Mouse (Mus musculus) neural tube, embryonic 11.5 days (tissue): ENCODE results near the gene Rnf121. TPM values are rescaled to one million over a fixed set of nuclear protein-coding genes. Genes with fewer than 3 reads are reported as not detected.

ENCODE experiments used
- ATAC-seq: fragments of 200-750 bp; cut with Nextera tagmentation; 2 replicates; pipeline ENCODE4 v1.8.0; 2017; ENCODE audit warnings: moderate number of reproducible peaks, mild to moderate bottlenecking, moderate TSS enrichment, moderate library complexity; ENCODE audit not compliant: insufficient read depth, low FRiP score, low TSS enrichment
- DNase-seq: peaks from one replicate; pipeline ENCODE4 v3.0.0-alpha.2; 2015; ENCODE audit warnings: low spot score
- H3K27ac ChIP-seq: fragments of 300-500 bp; sonication (generic); 2 replicates; pipeline ENCODE4 v1.5.1; 2014; ENCODE audit warnings: low read depth, mild to moderate bottlenecking, low read length
- H3K27me3 ChIP-seq: fragments of 300-500 bp; sonication (generic); 2 replicates; pipeline ENCODE4 v1.6.1; 2014; ENCODE audit warnings: mild to moderate bottlenecking, low read length, mixed read lengths; ENCODE audit not compliant: control insufficient read depth, insufficient read depth
- H3K36me3 ChIP-seq: fragments of 300-500 bp; sonication (generic); 2 replicates; pipeline ENCODE4 v1.6.1; 2014; ENCODE audit warnings: mild to moderate bottlenecking, low read length, moderate library complexity, mixed read lengths; ENCODE audit not compliant: control insufficient read depth, insufficient read depth
- H3K4me1 ChIP-seq: fragments of 300-500 bp; sonication (generic); 2 replicates; pipeline ENCODE4 v1.6.1; 2014; ENCODE audit warnings: low read length, mixed read lengths; ENCODE audit not compliant: control insufficient read depth, insufficient read depth
- H3K4me2 ChIP-seq: fragments of 300-500 bp; sonication (generic); 2 replicates; pipeline ENCODE4 v1.6.1; 2014; ENCODE audit warnings: low read depth, mild to moderate bottlenecking, moderate library complexity
- H3K4me3 ChIP-seq: fragments of 300-500 bp; sonication (generic); 2 replicates; pipeline ENCODE4 v1.5.1; 2014; ENCODE audit warnings: low read depth, low read length
- H3K9ac ChIP-seq: fragments of 300-500 bp; sonication (generic); 2 replicates; pipeline ENCODE4 v1.6.1; 2014; ENCODE audit warnings: mild to moderate bottlenecking, low read length
- H3K9me3 ChIP-seq: fragments of 300-500 bp; sonication (generic); 2 replicates; pipeline ENCODE4 v1.6.1; 2016; ENCODE audit warnings: low read length; ENCODE audit not compliant: control insufficient read depth
- WGBS: fragments of 180-500 bp; shearing (Covaris S2); extraction: QIAGEN DNeasy Blood & Tissue Kit; methylation state at CpG from one replicate; pipeline ENCODE4 v1.1.7; 2014; 5-methylcytosine and 5-hydroxymethylcytosine counted together
- polyA plus RNA-seq: library from polyadenylated mRNA; unstranded; fragments of >200 nt; fragmentation: Nextera tagmentation; extraction: Ambion mirVana; gene quantifications from 2 replicates; pipeline ENCODE4 v1.2.1, GENCODE M21; 2014

Rnf121 gene
- polyA plus RNA-seq, 1 experiment from 2014 or later = 28.8 TPM

GRCm38 (mm10) chr7:102102696-102103095 is 37.4 kb upstream of the Rnf121 start:
- H3K9me3 ChIP-seq = no peaks in the 10 kb centered on the region
- H3K9ac ChIP-seq = no peak overlapping the region
- WGBS = 43% methylated on average over 6 of the region's 6 CpGs
- ATAC-seq (no peak), DNase-seq (no peak)
- peaks cover 6% of the 10 kb centered on the region; the same call in 1 of the 2 replicates for H3K4me1 ChIP-seq
- H3K36me3 ChIP-seq = no peaks in the 10 kb centered on the region
- H3K4me3 ChIP-seq = no peak overlapping the region
- no peak overlapping the region for H3K27ac ChIP-seq
- H3K27me3 ChIP-seq = no peaks in the 10 kb centered on the region
- no peak overlapping the region for H3K4me2 ChIP-seq

GRCm38 (mm10) chr7:102102241-102102640 is 37.0 kb upstream of the Rnf121 start:
- ATAC-seq = no peak
- Histone ChIP-seq H3K27ac (no peak overlapping the region), H3K4me2 (no peak overlapping the region), H3K9me3 (no peaks in the 10 kb centered on the region), H3K9ac (no peak overlapping the region), H3K4me3 (no peak overlapping the region), H3K27me3 (no peaks in the 10 kb centered on the region), H3K36me3 (no peaks in the 10 kb centered on the region), H3K4me1 (peaks cover 6% of the 10 kb centered on the region; the same call in 1 of the 2 replicates)
- 45% methylated on average over 8 of the region's 8 CpGs for WGBS
- DNase-seq = no peak

GRCm38 (mm10) chr7:102101487-102101886 is 36.2 kb upstream of the Rnf121 start, which contains the start of gene Art1:
Art1 (plus strand) TSS chr7:102101743.
- no peak for DNase-seq
- no peak within 1 kb of the TSS for H3K27ac ChIP-seq
- H3K4me3 ChIP-seq = no peak within 1 kb of the TSS
- H3K4me2 ChIP-seq = peak within 1 kb of the TSS; percentile 51; the same call in 1 of the 2 replicates
- 27% methylated on average over 5 of the region's 5 CpGs for WGBS
- ATAC-seq = no peak
- H3K36me3 ChIP-seq = no peaks in the 10 kb centered on the region
- no peaks in the 10 kb centered on the region for H3K9me3 ChIP-seq
- H3K27me3 ChIP-seq = no peaks in the 10 kb centered on the region
- H3K4me1 ChIP-seq = peaks cover 6% of the 10 kb centered on the region; the same call in 1 of the 2 replicates
- H3K9ac ChIP-seq = no peak within 1 kb of the TSS

- DNase-seq (no peak), ATAC-seq (no peak)
- H3K4me2 ChIP-seq = no peak overlapping the region
- WGBS = 32% methylated on average over 5 of the region's 5 CpGs
- no peaks in the 10 kb centered on the region for H3K36me3 ChIP-seq
- H3K27me3 ChIP-seq = no peaks in the 10 kb centered on the region
- no peak overlapping the region for H3K9ac ChIP-seq
- no peak overlapping the region for H3K4me3 ChIP-seq
- H3K9me3 ChIP-seq = no peaks in the 10 kb centered on the region
- H3K4me1 ChIP-seq = peaks cover 6% of the 10 kb centered on the region; the same call in 1 of the 2 replicates
- no peak overlapping the region for H3K27ac ChIP-seq
Measured at GRCm38 (mm10) chr7:102100868-102101267, 35.6 kb upstream of the Rnf121 start.

- Histone ChIP-seq H3K4me1 (peaks cover 6% of the 10 kb centered on the region; the same call in 1 of the 2 replicates), H3K9ac (peak overlapping the region; percentile 52), H3K27me3 (no peaks in the 10 kb centered on the region), H3K36me3 (no peaks in the 10 kb centered on the region), H3K27ac (no peak overlapping the region), H3K9me3 (no peaks in the 10 kb centered on the region), H3K4me2 (peak overlapping the region; percentile 51), H3K4me3 (peak overlapping the region; percentile 21)
- peak; percentile 86 for ATAC-seq
- 2% methylated on average over 30 of the region's 30 CpGs for WGBS
- DNase-seq = peak; percentile 63
Measured at GRCm38 (mm10) chr7:102099760-102100661, 34.7 kb upstream of the Rnf121 start.

- Histone ChIP-seq H3K4me3 (no peak overlapping the region), H3K9ac (no peak overlapping the region), H3K4me2 (no peak overlapping the region), H3K36me3 (0 out of 2 replicates have a peak, but pooled peaks cover 2% of the 10 kb centered on the region), H3K9me3 (no peaks in the 10 kb centered on the region), H3K27ac (no peak overlapping the region), H3K4me1 (no peaks in the 10 kb centered on the region), H3K27me3 (no peaks in the 10 kb centered on the region)
- ATAC-seq (no peak), DNase-seq (no peak)
- WGBS = 87% methylated on average over 4 of the region's 4 CpGs
Measured at GRCm38 (mm10) chr7:102087336-102087735, 22.1 kb upstream of the Rnf121 start.

GRCm38 (mm10) chr7:102084041-102084696 is 18.9 kb upstream of the Rnf121 start:
- H3K9me3 ChIP-seq = no peaks in the 10 kb centered on the region
- no peak overlapping the region for H3K4me2 ChIP-seq
- ATAC-seq (no peak), DNase-seq (no peak)
- peaks cover 7% of the 10 kb centered on the region; the same call in 1 of the 2 replicates for H3K36me3 ChIP-seq
- 90% methylated on average over 26 of the region's 26 CpGs for WGBS
- no peak overlapping the region for H3K9ac ChIP-seq
- H3K27ac ChIP-seq = no peak overlapping the region
- H3K4me3 ChIP-seq = no peak overlapping the region
- H3K27me3 ChIP-seq = no peaks in the 10 kb centered on the region
- H3K4me1 ChIP-seq = no peaks in the 10 kb centered on the region

GRCm38 (mm10) chr7:102082816-102083215 is 17.5 kb upstream of the Rnf121 start, which contains the start of gene Trpc2:
Trpc2 (plus strand) TSS chr7:102083116.
- peaks cover 7% of the 10 kb centered on the region; the same call in 1 of the 2 replicates for H3K36me3 ChIP-seq

More at GRCm38 (mm10) chr7:102082816-102083215, 17.5 kb upstream of the Rnf121 start, which contains the start of gene Trpc2:
- no peaks in the 10 kb centered on the region for H3K9me3 ChIP-seq
- H3K4me1 ChIP-seq = no peaks in the 10 kb centered on the region
- WGBS = 82% methylated on average over 5 of the region's 5 CpGs
- ATAC-seq = no peak
- H3K4me2 ChIP-seq = no peak within 1 kb of the TSS
- H3K4me3 ChIP-seq = no peak within 1 kb of the TSS
- no peak within 1 kb of the TSS for H3K27ac ChIP-seq
- no peaks in the 10 kb centered on the region for H3K27me3 ChIP-seq
- no peak for DNase-seq
- no peak within 1 kb of the TSS for H3K9ac ChIP-seq
